Mouse (Mus musculus) CH12.LX (cell line): ENCODE data around the gene Dhx32. TPM values are rescaled to one million over a fixed set of nuclear protein-coding genes. Genes with fewer than 3 reads are reported as not detected.
A peak's percentile ranks its signal among the peaks of the same experiment; 100 is the strongest.

Experiments
- DNase-seq: peaks from one replicate; pipeline ENCODE4 v3.0.0-alpha.2; 2013; ENCODE audit errors: extremely low read depth
- H3K27ac ChIP-seq: 2 replicates; pipeline ENCODE4 v1.5.1; 2012; ENCODE audit warnings: low read depth, mild to moderate bottlenecking, control low read depth, moderate library complexity; ENCODE audit not compliant: insufficient read depth
- H3K27me3 ChIP-seq: replicated peaks from 2 replicates; pipeline ENCODE3; 2012; ENCODE audit warnings: inconsistent platforms
- H3K36me3 ChIP-seq, 2 experiments: replicated peaks in 1 of 2; 2 replicates each; pipeline versions ENCODE3 to v1.6.1; 2012; ENCODE audit warnings: inconsistent platforms in 1 of 2, low read length in 1 of 2, mild to moderate bottlenecking in 1 of 2, mixed read lengths in 1 of 2, moderate library complexity in 1 of 2; ENCODE audit not compliant: control insufficient read depth in 1 of 2, insufficient read depth in 1 of 2
- H3K4me1 ChIP-seq, 2 experiments: 2 replicates each; pipeline ENCODE4 v1.6.1; 2012; ENCODE audit warnings: inconsistent platforms in 1 of 2, moderate library complexity in 1 of 2; ENCODE audit not compliant: insufficient read depth in 2 of 2, control insufficient read depth in 1 of 2
- H3K4me2 ChIP-seq: 2 replicates; pipeline ENCODE4 v1.6.1; 2012; ENCODE audit warnings: low read depth, mild to moderate bottlenecking, control low read depth; ENCODE audit not compliant: poor library complexity, insufficient read depth, severe bottlenecking
- H3K4me3 ChIP-seq, 3 experiments: fragments of 150-350 bp in 1 of 3; sonication (generic) in 1 of 3; replicated peaks in 1 of 3; 2 replicates each; pipeline versions ENCODE3 to v1.5.1; 2011 to 2012; ENCODE audit warnings: low read depth in 2 of 3, low read length in 2 of 3, mild to moderate bottlenecking in 2 of 3, moderate library complexity in 2 of 3, control low read depth in 1 of 3, improper control_type of control experiment in 1 of 3, inconsistent platforms in 1 of 3, mixed read lengths in 1 of 3; ENCODE audit not compliant: poor library complexity in 1 of 3
- H3K79me2 ChIP-seq: replicated peaks from 2 replicates; pipeline ENCODE4 v1.6.1; 2012; ENCODE audit warnings: mild to moderate bottlenecking, moderate library complexity; ENCODE audit not compliant: control insufficient read depth, poor library complexity, insufficient read depth, severe bottlenecking; ENCODE audit errors: extremely low read depth
- H3K9ac ChIP-seq: 2 replicates; pipeline ENCODE4 v1.6.1; 2012; ENCODE audit warnings: low read depth, mild to moderate bottlenecking, control low read depth, moderate library complexity; ENCODE audit not compliant: insufficient read depth
- H3K9me3 ChIP-seq: replicated peaks from 2 replicates; pipeline ENCODE3; 2012; ENCODE audit warnings: low read length, inconsistent platforms, mixed read lengths
- CHD1 ChIP-seq: IDR thresholded peaks from 2 replicates; pipeline ENCODE4 v1.6.1; 2012; ENCODE audit warnings: low read depth, low read length, improper control_type of control experiment, inconsistent platforms
- CTCF ChIP-seq, 2 experiments: IDR thresholded peaks in 1 of 2; conservative IDR thresholded peaks in 1 of 2; 2 replicates each; pipeline ENCODE4 v1.5.1; 2011 to 2012; ENCODE audit warnings: low read depth in 2 of 2, low read length in 2 of 2, improper control_type of control experiment in 1 of 2, inconsistent platforms in 1 of 2, mild to moderate bottlenecking in 1 of 2, moderate library complexity in 1 of 2
- E2F4 ChIP-seq: IDR thresholded peaks from 2 replicates; pipeline ENCODE4 v1.6.1; 2011; ENCODE audit warnings: low read depth, low read length, improper control_type of control experiment; ENCODE audit not compliant: insufficient replicate concordance
- ELF1 ChIP-seq: IDR thresholded peaks from 2 replicates; pipeline ENCODE4 v1.6.1; 2014; ENCODE audit warnings: low read depth, mild to moderate bottlenecking, inconsistent platforms, low read length, improper control_type of control experiment
- EP300 ChIP-seq: IDR thresholded peaks from 2 replicates; pipeline ENCODE4 v1.6.1; 2011; ENCODE audit warnings: low read length, improper control_type of control experiment
- ETS1 ChIP-seq: conservative IDR thresholded peaks from 2 replicates; pipeline ENCODE4 v1.6.1; 2012; ENCODE audit warnings: low read depth, mild to moderate bottlenecking, inconsistent platforms, low read length, improper control_type of control experiment, moderate library complexity
- HCFC1 ChIP-seq: IDR thresholded peaks from 2 replicates; pipeline ENCODE4 v1.6.1; 2012; ENCODE audit warnings: low read depth, mild to moderate bottlenecking, inconsistent platforms, low read length, improper control_type of control experiment
- IRF4 ChIP-seq: IDR thresholded peaks from 2 replicates; pipeline ENCODE4 v1.6.1; 2014; ENCODE audit warnings: low read depth, mild to moderate bottlenecking, inconsistent platforms, low read length, improper control_type of control experiment
- MAZ ChIP-seq: IDR thresholded peaks from 2 replicates; pipeline ENCODE4 v1.6.1; 2012; ENCODE audit warnings: low read depth, mild to moderate bottlenecking, inconsistent platforms, low read length, improper control_type of control experiment, moderate library complexity
- MXI1 ChIP-seq: IDR thresholded peaks from 2 replicates; pipeline ENCODE4 v1.6.1; 2011; ENCODE audit warnings: mild to moderate bottlenecking, low read depth, low read length, improper control_type of control experiment
- NELFE ChIP-seq: IDR thresholded peaks from 2 replicates; pipeline ENCODE4 v1.6.1; 2011; ENCODE audit warnings: low read depth, low read length, improper control_type of control experiment
- NRF1 ChIP-seq: IDR thresholded peaks from 2 replicates; pipeline ENCODE4 v1.6.1; 2014; ENCODE audit warnings: low read depth, mild to moderate bottlenecking, inconsistent platforms, low read length, improper control_type of control experiment, moderate library complexity
- PAX5 ChIP-seq: IDR thresholded peaks from 2 replicates; pipeline ENCODE4 v1.6.1; 2012; ENCODE audit warnings: low read length, inconsistent platforms, mixed read lengths
- POLR2A ChIP-seq: IDR thresholded peaks from 2 replicates; pipeline ENCODE4 v1.6.1; 2011; ENCODE audit warnings: low read depth, mild to moderate bottlenecking, improper control_type of control experiment, low read length
- POLR2AphosphoS2 ChIP-seq: IDR thresholded peaks from 2 replicates; pipeline ENCODE4 v1.6.1; 2011; ENCODE audit warnings: low read depth, low read length, improper control_type of control experiment
- RAD21 ChIP-seq: IDR thresholded peaks from 2 replicates; pipeline ENCODE4 v1.6.1; 2011; ENCODE audit warnings: low read depth, mild to moderate bottlenecking, low read length, improper control_type of control experiment, moderate library complexity
- SIN3A ChIP-seq: IDR thresholded peaks from 2 replicates; pipeline ENCODE4 v1.6.1; 2012; ENCODE audit warnings: low read length, improper control_type of control experiment, inconsistent platforms
- SMC3 ChIP-seq: IDR thresholded peaks from 2 replicates; pipeline ENCODE4 v1.6.1; 2011; ENCODE audit warnings: low read depth, low read length, improper control_type of control experiment
- TBP ChIP-seq: conservative IDR thresholded peaks from 2 replicates; pipeline ENCODE4 v1.6.1; 2011; ENCODE audit warnings: low read depth, low read length, improper control_type of control experiment
- UBTF ChIP-seq: IDR thresholded peaks from 2 replicates; pipeline ENCODE4 v1.6.1; 2012; ENCODE audit warnings: low read depth, mild to moderate bottlenecking, inconsistent platforms, low read length, improper control_type of control experiment, moderate library complexity
- ZC3H11A ChIP-seq: IDR thresholded peaks from 2 replicates; pipeline ENCODE4 v1.6.1; 2012; ENCODE audit warnings: low read depth, mild to moderate bottlenecking, inconsistent platforms, low read length, improper control_type of control experiment
- ZMIZ1 ChIP-seq: IDR thresholded peaks from 2 replicates; pipeline ENCODE4 v1.6.1; 2012; ENCODE audit warnings: low read depth, mild to moderate bottlenecking, inconsistent platforms, low read length, improper control_type of control experiment
- ZNF384 ChIP-seq: IDR thresholded peaks from 2 replicates; pipeline ENCODE4 v1.6.1; 2012; ENCODE audit warnings: low read depth, low read length, improper control_type of control experiment, inconsistent platforms
- dilution Hi-C: fragments of 300-500 bp; cut with MboI; formaldehyde crosslinking; loops from 2 replicates; pipeline ENCODE4 v1.14.3; 2020; ENCODE audit warnings: low sequenced_read_pairs; ENCODE audit not compliant: extremely low pct_unique_long_range_greater_than_20kb, extremely low pct_ligation_motif_present
- in situ Hi-C: fragments of 300-500 bp; cut with MboI; formaldehyde crosslinking; loops from 3 replicates; pipeline ENCODE4 v1.14.3; 2019; ENCODE audit warnings: low sequenced_read_pairs, low pct_ligation_motif_present, low pct_unique_long_range_greater_than_20kb, mixed read lengths
- polyA plus RNA-seq: library from polyadenylated mRNA; unstranded; fragments of >175 nt; gene quantifications from 2 replicates; pipeline ENCODE4 v1.2.1, GENCODE M21; 2012; ENCODE audit warnings: low read depth; ENCODE audit not compliant: insufficient read length
- total RNA-seq, 2 experiments: library from RNA; depleted of rRNA; stranded (reverse); fragments of 300-350 nt in 1 of 2; fragments of >200 nt in 1 of 2; gene quantifications; 2 replicates each; pipeline ENCODE4 v1.2.3; 2012 to 2014

Gene Dhx32
- total and polyA plus RNA-seq, 3 experiments: 16.3 to 20.6 (median 16.9) TPM

DNA sequence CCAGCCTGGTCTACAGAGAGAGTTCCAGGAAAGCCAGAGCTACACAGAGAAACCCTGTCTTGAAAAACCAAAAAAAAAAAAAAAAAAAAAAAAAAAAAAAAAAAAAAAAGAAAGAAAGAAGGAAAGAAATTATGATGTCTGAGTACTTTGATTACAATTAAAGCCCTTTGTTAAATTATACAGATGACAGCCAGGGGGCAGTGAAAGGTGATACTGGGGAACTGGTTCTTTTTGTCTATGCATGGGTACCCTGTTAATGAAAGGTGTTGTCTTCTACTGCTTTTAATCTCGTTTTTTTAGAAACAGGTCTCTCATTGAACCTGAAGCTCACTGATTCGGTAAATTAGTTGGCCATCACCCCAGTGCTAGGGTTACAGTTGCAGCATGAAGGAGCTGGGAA lies 75.2 kb downstream of the Dhx32 start:
- DNase-seq: no peak
- H3K4me2 ChIP-seq: no peak overlapping the region
- dilution Hi-C loops (no loop called here), in situ Hi-C loops (no loop called here)
- peaks cover 19% of the 10 kb centered on the region for H3K79me2 ChIP-seq
- H3K36me3 ChIP-seq: peaks cover 3 to 26% of the 10 kb centered on the region in 2 experiments
- H3K27ac ChIP-seq: no peak overlapping the region
- peaks cover 2 to 11% of the 10 kb centered on the region in 2 experiments; a peak in 3 of 4 replicates for H3K4me1 ChIP-seq
- H3K4me3 ChIP-seq: no peak overlapping the region
- TF ChIP-seq SMC3 (peak; percentile 7; the same call in 1 of the 2 replicates), SIN3A (no peak), CTCF (conservative IDR thresholded peaks at IDR 0.05 in 1 of 2, IDR thresholded peaks at IDR 0.05 in 1 of 2; ENCODE audit: low read depth in 2 of 2, low read length in 2 of 2) (peak in 1 of 2 experiments; percentile 35; a peak in 2 of 4 replicates)
- H3K27me3 ChIP-seq: no peaks in the 10 kb centered on the region
- no peak overlapping the region for H3K9ac ChIP-seq
- H3K9me3 ChIP-seq: peaks cover 3% of the 10 kb centered on the region

DNA sequence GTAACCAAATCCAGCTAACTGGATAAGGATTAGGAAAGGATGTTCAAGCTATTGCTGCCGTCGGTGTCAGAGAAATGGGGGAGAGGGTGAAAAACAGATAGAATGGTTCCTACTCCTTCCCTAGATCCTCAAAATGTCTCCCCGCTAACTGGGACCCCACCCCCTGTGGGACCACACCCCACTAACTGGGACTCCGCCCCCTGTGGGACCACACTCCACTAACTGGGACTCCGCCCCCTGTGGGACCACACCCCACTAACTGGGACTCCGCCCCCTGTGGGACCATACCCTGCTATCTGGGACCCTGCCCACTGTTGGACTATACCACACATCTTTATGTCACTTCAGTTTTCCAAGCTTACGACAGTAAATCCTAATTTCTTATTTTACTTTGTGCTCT lies 78.6 kb downstream of the Dhx32 start:
- H3K27me3 ChIP-seq: no peaks in the 10 kb centered on the region
- H3K4me1 ChIP-seq: peaks cover 0 to 4% of the 10 kb centered on the region in 2 experiments; a peak in 1 of 4 replicates
- H3K27ac ChIP-seq: no peak overlapping the region
- H3K36me3 ChIP-seq: peaks cover 4 to 41% of the 10 kb centered on the region in 2 experiments
- H3K79me2 ChIP-seq: peaks cover 3% of the 10 kb centered on the region; the same call in 1 of the 2 replicates
- no peak overlapping the region for H3K4me2 ChIP-seq
- TF ChIP-seq SIN3A (no peak), UBTF (no peak), ZMIZ1 (no peak), NRF1 (no peak), E2F4 (no peak), RAD21 (no peak)
- no peak for DNase-seq
- H3K4me3 ChIP-seq: no peak overlapping the region
- in situ Hi-C loops: no loop called here
- peaks cover 3% of the 10 kb centered on the region for H3K9me3 ChIP-seq
- dilution Hi-C loops: no loop called here
- no peak overlapping the region for H3K9ac ChIP-seq

DNA sequence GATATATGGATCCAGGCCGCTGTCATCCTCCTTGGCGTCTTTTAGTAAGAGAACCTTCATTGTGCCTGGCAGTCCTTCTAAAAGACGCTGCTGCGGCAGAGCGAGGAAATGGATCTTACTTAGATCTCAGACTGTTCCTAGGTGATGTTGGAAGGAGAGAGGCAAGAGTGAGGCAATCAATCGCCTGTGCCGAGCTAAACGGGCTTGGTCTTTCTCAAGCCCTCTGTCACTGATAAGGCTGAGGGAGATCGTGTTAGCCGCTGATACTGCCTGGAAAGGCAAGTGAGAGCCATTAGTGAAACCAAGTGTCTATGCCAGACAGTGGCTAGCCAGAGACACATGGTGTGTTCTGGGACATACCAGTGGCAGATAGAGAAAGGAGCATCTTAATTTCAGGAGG lies 80.2 kb downstream of the Dhx32 start:
- no peak overlapping the region for H3K4me3 ChIP-seq
- TF ChIP-seq ELF1 (no peak), MAZ (no peak), PAX5 (no peak), CHD1 (no peak), EP300 (no peak), NRF1 (no peak), IRF4 (no peak), ZMIZ1 (no peak), SIN3A (no peak), POLR2AphosphoS2 (no peak), POLR2A (no peak), ZNF384 (no peak), NELFE (no peak), TBP (no peak), MXI1 (no peak), UBTF (no peak), ZC3H11A (no peak), HCFC1 (no peak), CTCF (conservative IDR thresholded peaks at IDR 0.05 in 1 of 2, IDR thresholded peaks at IDR 0.05 in 1 of 2; ENCODE audit: low read depth in 2 of 2, low read length in 2 of 2) (no peak), ETS1 (no peak)
- no peaks in the 10 kb centered on the region for H3K4me1 ChIP-seq
- in situ Hi-C loops (no loop called here), dilution Hi-C loops (no loop called here)
- H3K9ac ChIP-seq: no peak overlapping the region
- peaks cover 5 to 52% of the 10 kb centered on the region in 2 experiments for H3K36me3 ChIP-seq
- no peaks in the 10 kb centered on the region for H3K79me2 ChIP-seq
- H3K9me3 ChIP-seq: no peaks in the 10 kb centered on the region
- H3K4me2 ChIP-seq: no peak overlapping the region
- DNase-seq: no peak
- H3K27me3 ChIP-seq: no peaks in the 10 kb centered on the region
- no peak overlapping the region for H3K27ac ChIP-seq
